Mouse (Mus musculus): ENCODE measurements around the gene A930033H14Rik. TPM values are rescaled to one million over a fixed set of nuclear protein-coding genes. Genes with fewer than 3 reads are reported as not detected.
A peak's percentile ranks its signal among the peaks of the same experiment; 100 is the strongest.

A930033H14Rik gene
- polyA plus RNA-seq, 1 experiment: 1.4 TPM

GRCm38 (mm10) chr10:69253686-69254080, 40.8 kb upstream of the A930033H14Rik start:
- no peak overlapping the region for H3K4me3 ChIP-seq (ENCODE audit: control insufficient read depth, low read depth, low read length)
- no peaks in the 10 kb centered on the region for H3K27me3 ChIP-seq (ENCODE audit: control insufficient read depth, insufficient read depth, low read length)
- TF ChIP-seq CTCF (IDR thresholded peaks at IDR 0.05; ENCODE audit: control insufficient read depth, insufficient read depth, insufficient replicate concordance, low read depth, low read length) (no peak), POLR2A (IDR thresholded peaks at IDR 0.05; ENCODE audit: control insufficient read depth, low read depth, low read length) (no peak)
- peak overlapping the region; percentile 49 for H3K27ac ChIP-seq (ENCODE audit: control insufficient read depth, insufficient read depth, low read depth, low read length)
- H3K4me1 ChIP-seq (ENCODE audit: control insufficient read depth, insufficient read depth, low read length): peaks cover 13% of the 10 kb centered on the region
- no peaks in the 10 kb centered on the region for H3K36me3 ChIP-seq (ENCODE audit: control insufficient read depth, insufficient read depth, low read length)

GRCm38 (mm10) chr10:69253075-69253685, 40.3 kb upstream of the A930033H14Rik start:
- TF ChIP-seq POLR2A (IDR thresholded peaks at IDR 0.05; ENCODE audit: control insufficient read depth, low read depth, low read length) (no peak), CTCF (IDR thresholded peaks at IDR 0.05; ENCODE audit: control insufficient read depth, insufficient read depth, insufficient replicate concordance, low read depth, low read length) (no peak)
- no peaks in the 10 kb centered on the region for H3K27me3 ChIP-seq (ENCODE audit: control insufficient read depth, insufficient read depth, low read length)
- peak overlapping the region; percentile 26 for H3K27ac ChIP-seq (ENCODE audit: control insufficient read depth, insufficient read depth, low read depth, low read length)
- peaks cover 18% of the 10 kb centered on the region for H3K4me1 ChIP-seq (ENCODE audit: control insufficient read depth, insufficient read depth, low read length)
- H3K4me3 ChIP-seq (ENCODE audit: control insufficient read depth, low read depth, low read length): no peak overlapping the region
- H3K36me3 ChIP-seq (ENCODE audit: control insufficient read depth, insufficient read depth, low read length): no peaks in the 10 kb centered on the region

DNA sequence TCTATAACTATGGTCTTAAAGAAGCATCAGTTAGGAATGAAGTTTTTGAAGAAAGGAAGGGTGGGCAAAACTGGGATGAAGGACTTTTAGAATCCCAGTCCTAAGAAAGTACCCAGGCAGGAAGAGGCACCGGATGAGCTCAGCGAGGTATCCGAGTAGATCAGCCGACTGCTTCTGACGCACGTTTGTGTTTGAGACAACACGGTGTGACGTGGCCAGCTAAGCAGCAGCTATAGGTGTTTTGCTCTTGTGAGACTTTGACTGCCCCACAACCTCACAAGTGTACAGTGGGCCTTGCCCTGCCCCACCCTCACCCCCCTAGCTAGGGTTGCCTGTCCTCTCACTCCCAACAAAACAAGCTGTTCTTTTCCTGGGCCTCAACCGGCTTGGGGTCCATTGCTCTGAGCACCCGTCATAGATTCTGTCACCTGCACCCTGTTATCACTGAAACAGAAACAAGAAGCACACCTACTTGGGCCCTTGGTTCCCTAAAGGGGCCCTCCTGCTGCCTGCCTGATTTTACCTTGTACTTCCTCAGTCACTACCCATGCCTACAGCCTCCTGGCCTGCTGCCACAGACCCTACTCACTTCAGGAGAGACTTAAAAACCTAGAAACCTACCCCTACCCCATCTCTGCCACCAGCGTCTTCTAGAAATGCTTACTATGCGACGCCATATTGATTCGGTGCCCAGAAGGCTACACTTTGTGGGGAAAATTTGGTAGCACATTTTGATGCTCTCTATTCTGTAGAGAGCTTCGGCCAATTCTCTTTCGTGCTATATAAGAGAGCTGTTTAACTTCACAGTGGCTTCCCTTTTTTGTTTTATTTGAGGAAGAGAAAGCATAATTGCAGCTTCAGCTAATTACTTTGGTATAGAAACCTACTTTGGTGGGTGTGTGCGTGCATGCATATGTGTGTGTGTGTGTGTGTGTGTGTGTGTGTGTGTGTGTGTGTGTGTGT, 39.5 kb upstream of the A930033H14Rik start:
- Histone ChIP-seq H3K27ac (ENCODE audit: control insufficient read depth, insufficient read depth, low read depth, low read length) (peak overlapping the region; percentile 38), H3K4me1 (ENCODE audit: control insufficient read depth, insufficient read depth, low read length) (peaks cover 19% of the 10 kb centered on the region)

GRCm38 (mm10) chr10:69251254-69251653, 38.4 kb upstream of the A930033H14Rik start:
- Histone ChIP-seq H3K4me1 (ENCODE audit: control insufficient read depth, insufficient read depth, low read length) (peaks cover 19% of the 10 kb centered on the region), H3K27me3 (ENCODE audit: control insufficient read depth, insufficient read depth, low read length) (no peaks in the 10 kb centered on the region), H3K4me3 (ENCODE audit: control insufficient read depth, low read depth, low read length) (no peak overlapping the region), H3K27ac (ENCODE audit: control insufficient read depth, insufficient read depth, low read depth, low read length) (peak overlapping the region; percentile 40), H3K36me3 (ENCODE audit: control insufficient read depth, insufficient read depth, low read length) (no peaks in the 10 kb centered on the region)
- TF ChIP-seq POLR2A (IDR thresholded peaks at IDR 0.05; ENCODE audit: control insufficient read depth, low read depth, low read length): no peak
- TF ChIP-seq CTCF (IDR thresholded peaks at IDR 0.05; ENCODE audit: control insufficient read depth, insufficient read depth, insufficient replicate concordance, low read depth, low read length): no peak

More for the DNA sequence above, 39.5 kb upstream of the A930033H14Rik start:
- H3K4me3 ChIP-seq (ENCODE audit: control insufficient read depth, low read depth, low read length): no peak overlapping the region
- TF ChIP-seq POLR2A (IDR thresholded peaks at IDR 0.05; ENCODE audit: control insufficient read depth, low read depth, low read length): no peak
- TF ChIP-seq CTCF (IDR thresholded peaks at IDR 0.05; ENCODE audit: control insufficient read depth, insufficient read depth, insufficient replicate concordance, low read depth, low read length): no peak
- no peaks in the 10 kb centered on the region for H3K27me3 ChIP-seq (ENCODE audit: control insufficient read depth, insufficient read depth, low read length)
- H3K36me3 ChIP-seq (ENCODE audit: control insufficient read depth, insufficient read depth, low read length): no peaks in the 10 kb centered on the region

DNA sequence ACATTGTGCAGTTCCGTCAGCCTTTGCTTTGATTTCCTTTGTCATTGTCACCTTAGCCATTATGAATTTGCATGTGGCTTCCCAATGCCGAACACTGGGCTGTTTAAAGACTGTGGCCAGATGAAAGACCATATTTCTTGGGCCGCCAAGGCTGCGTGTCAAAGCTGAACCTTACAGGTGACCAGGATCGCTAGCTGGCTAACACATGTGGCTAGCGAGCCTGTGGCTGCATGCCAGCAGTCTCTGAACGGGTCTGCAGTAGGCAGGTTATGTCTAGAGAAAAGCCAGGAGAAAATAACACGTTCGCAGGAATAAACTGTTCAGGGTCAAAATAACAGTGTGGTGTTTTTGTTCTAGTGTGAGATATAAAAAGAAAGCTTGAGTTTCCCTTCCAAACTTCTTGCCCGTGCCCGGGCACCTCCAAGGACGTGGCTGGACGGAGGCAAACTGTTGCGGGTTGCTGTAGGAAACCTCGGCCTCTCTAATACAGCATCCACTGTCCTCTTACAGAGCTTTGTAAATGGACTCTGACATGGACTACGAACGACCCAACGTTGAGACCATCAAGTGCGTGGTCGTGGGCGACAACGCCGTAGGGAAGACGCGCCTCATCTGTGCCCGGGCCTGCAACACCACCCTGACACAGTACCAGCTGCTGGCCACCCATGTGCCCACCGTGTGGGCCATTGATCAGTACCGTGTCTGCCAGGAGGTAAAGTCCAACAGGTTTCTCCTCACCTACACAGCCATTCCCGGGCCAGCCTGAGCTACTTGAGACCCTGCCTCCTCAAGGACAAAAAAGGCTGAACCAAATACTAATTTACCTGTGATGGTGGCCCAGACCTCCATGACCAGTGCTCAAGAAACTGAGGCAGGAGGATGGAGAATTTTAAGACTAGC, 35.6 kb upstream of the A930033H14Rik start:
- H3K4me1 ChIP-seq (ENCODE audit: control insufficient read depth, insufficient read depth, low read length): peaks cover 18% of the 10 kb centered on the region
- peak overlapping the region; percentile 51 for H3K27ac ChIP-seq (ENCODE audit: control insufficient read depth, insufficient read depth, low read depth, low read length)
- H3K27me3 ChIP-seq (ENCODE audit: control insufficient read depth, insufficient read depth, low read length): no peaks in the 10 kb centered on the region

GRCm38 (mm10) chr10:69247311-69248033, 34.6 kb upstream of the A930033H14Rik start:
- 0 out of 2 replicates have a peak overlapping the region, but pooled peaks have one; percentile 7 for H3K27ac ChIP-seq (ENCODE audit: control insufficient read depth, insufficient read depth, low read depth, low read length)
- no peak overlapping the region for H3K4me3 ChIP-seq (ENCODE audit: control insufficient read depth, low read depth, low read length)
- H3K36me3 ChIP-seq (ENCODE audit: control insufficient read depth, insufficient read depth, low read length): no peaks in the 10 kb centered on the region
- H3K27me3 ChIP-seq (ENCODE audit: control insufficient read depth, insufficient read depth, low read length): no peaks in the 10 kb centered on the region
- H3K4me1 ChIP-seq (ENCODE audit: control insufficient read depth, insufficient read depth, low read length): peaks cover 20% of the 10 kb centered on the region
- TF ChIP-seq CTCF (IDR thresholded peaks at IDR 0.05; ENCODE audit: control insufficient read depth, insufficient read depth, insufficient replicate concordance, low read depth, low read length) (no peak), POLR2A (IDR thresholded peaks at IDR 0.05; ENCODE audit: control insufficient read depth, low read depth, low read length) (no peak)

More for the DNA sequence above, 35.6 kb upstream of the A930033H14Rik start:
- TF ChIP-seq CTCF (IDR thresholded peaks at IDR 0.05; ENCODE audit: control insufficient read depth, insufficient read depth, insufficient replicate concordance, low read depth, low read length): no peak
- TF ChIP-seq POLR2A (IDR thresholded peaks at IDR 0.05; ENCODE audit: control insufficient read depth, low read depth, low read length): no peak
- no peaks in the 10 kb centered on the region for H3K36me3 ChIP-seq (ENCODE audit: control insufficient read depth, insufficient read depth, low read length)
- peak overlapping the region; percentile 0; the same call in 1 of the 2 replicates for H3K4me3 ChIP-seq (ENCODE audit: control insufficient read depth, low read depth, low read length)
